Mouse (Mus musculus) hindlimb bud, embryonic 11.5 days (tissue): Measurements from ENCODE around the gene Nkpd1.
A peak's percentile ranks its signal among the peaks of the same experiment; 100 is the strongest.

Source experiments
- DNase-seq: peaks from one replicate; pipeline ENCODE4 v3.0.0-alpha.2; 2012; ENCODE audit warnings: low read depth, low spot score; ENCODE audit errors: extremely low spot score

Gene Nkpd1

GRCm38 (mm10) chr7:19542155-19542691 lies 24.6 kb downstream of the Nkpd1 start:
- DNase-seq = no peak

- DNase-seq = no peak
Observed at GRCm38 (mm10) chr7:19543584-19543983, 25.9 kb downstream of the Nkpd1 start.

GRCm38 (mm10) chr7:19546007-19546406 lies 28.4 kb downstream of the Nkpd1 start:
- DNase-seq = no peak

GRCm38 (mm10) chr7:19547344-19547969 lies 29.8 kb downstream of the Nkpd1 start:
- DNase-seq = no peak

GRCm38 (mm10) chr7:19549394-19549793 lies 31.8 kb downstream of the Nkpd1 start:
- DNase-seq = no peak

- no peak for DNase-seq
Observed at GRCm38 (mm10) chr7:19551634-19552033, 34.0 kb downstream of the Nkpd1 start.

GRCm38 (mm10) chr7:19552443-19552842 lies 34.8 kb downstream of the Nkpd1 start:
- DNase-seq = no peak

- DNase-seq = no peak
Observed at GRCm38 (mm10) chr7:19554168-19554567, 36.5 kb downstream of the Nkpd1 start.

- DNase-seq = no peak
Observed at GRCm38 (mm10) chr7:19557086-19557485, 39.4 kb downstream of the Nkpd1 start.

- DNase-seq = no peak
Observed at GRCm38 (mm10) chr7:19557982-19558900, 40.6 kb downstream of the Nkpd1 start.

- no peak for DNase-seq
Observed at GRCm38 (mm10) chr7:19558965-19559364, 41.3 kb downstream of the Nkpd1 start.

- DNase-seq = no peak
Observed at GRCm38 (mm10) chr7:19560491-19561260, 43.0 kb downstream of the Nkpd1 start.

- DNase-seq = no peak
Observed at GRCm38 (mm10) chr7:19561431-19561764, 43.8 kb downstream of the Nkpd1 start.

- peak; percentile 85 for DNase-seq
Observed at GRCm38 (mm10) chr7:19561765-19562642, 44.4 kb downstream of the Nkpd1 start.

GRCm38 (mm10) chr7:19562643-19563410 lies 45.2 kb downstream of the Nkpd1 start, which contains the start of gene Ppp1r37:
Gene Ppp1r37 (minus strand): TSS chr7:19563076.
- DNase-seq = no peak

GRCm38 (mm10) chr7:19563884-19564283 lies 46.2 kb downstream of the Nkpd1 start:
- no peak for DNase-seq

- DNase-seq = no peak
Observed at GRCm38 (mm10) chr7:19564455-19564854, 46.8 kb downstream of the Nkpd1 start.

- no peak for DNase-seq
Observed at GRCm38 (mm10) chr7:19565803-19566202, 48.2 kb downstream of the Nkpd1 start.

GRCm38 (mm10) chr7:19567426-19567825 lies 49.8 kb downstream of the Nkpd1 start:
- DNase-seq = no peak

- no peak for DNase-seq
Observed at GRCm38 (mm10) chr7:19569647-19570046, 52.0 kb downstream of the Nkpd1 start.
